Mouse (Mus musculus): ENCODE measurements around the gene Il18.

DNA sequence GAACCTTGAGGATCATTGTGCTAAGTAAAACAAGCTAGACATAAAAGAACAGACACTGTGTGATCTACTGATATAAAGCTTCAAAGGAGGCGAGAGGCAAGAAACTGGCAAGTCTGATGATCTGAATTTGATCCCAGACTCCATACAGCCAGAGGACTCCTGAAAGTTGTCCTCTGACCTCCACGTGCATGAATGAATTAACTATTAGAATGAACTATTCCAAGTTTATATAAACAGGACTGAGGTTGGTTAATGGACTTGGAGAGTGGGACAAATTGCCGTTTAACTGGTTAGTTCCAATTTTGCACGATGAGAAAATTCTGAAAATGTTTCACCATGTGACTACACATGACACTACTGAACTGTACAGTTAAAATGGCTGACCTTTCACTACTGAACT lies 5.7 kb upstream of the Il18 start:
- TF ChIP-seq FOSL1 (IDR thresholded peaks at IDR 0.05; ENCODE audit: insufficient read depth, low read length, poor library complexity, severe bottlenecking) = no peak
- no peak for TF ChIP-seq CTCF (IDR thresholded peaks at IDR 0.05; ENCODE audit: control insufficient read depth, insufficient read depth, insufficient read length)
- TF ChIP-seq MYOD1 (IDR thresholded peaks at IDR 0.05; ENCODE audit: control insufficient read depth, insufficient read length, low read depth) = no peak
- no peak for TF ChIP-seq MYOG (IDR thresholded peaks at IDR 0.05; ENCODE audit: control insufficient read depth, extremely low read depth, insufficient read length)
- TF ChIP-seq CEBPB (IDR thresholded peaks at IDR 0.05; ENCODE audit: low read depth) = no peak
- no peak for TF ChIP-seq USF1 (IDR thresholded peaks at IDR 0.05; ENCODE audit: low read depth)
- no peak for TF ChIP-seq MAX (IDR thresholded peaks at IDR 0.05)
